ENCODE assay signal across 15 mouse cellular contexts in genomic region chr3:81933348-81933747, GRCm38 (mm10). TPM values are rescaled to one million over a fixed set of nuclear protein-coding genes. Genes with fewer than 3 reads are reported as not detected.
DNase-seq lines count a peak whose midpoint lies in the region; ATAC-seq and TF ChIP-seq lines count a peak whose summit lies in the region.
"Had no signal": no experiment of that assay in that cellular context is flagged by ENCODE, and none has a peak within 500 bp of the region (broad histone marks: within the 10 kb centered on the region; RNA-seq: fewer than 3 reads in every experiment).

No protein-coding gene starts in this region.

- TF ChIP-seq POLR2A in liver, adult 2 months (IDR thresholded peaks at IDR 0.05; ENCODE audit: extremely low read depth, insufficient read depth, low read length), result no peak
- TF ChIP-seq POLR2A in thymus, adult 2 months (IDR thresholded peaks at IDR 0.05; ENCODE audit: control insufficient read depth, extremely low read depth, insufficient read depth, low read length, poor library complexity), result no peak

- DNase-seq in heart, adult 8-10 months (ENCODE audit: low spot score), result no peak
- DNase-seq in liver, adult 2 months (ENCODE audit: extremely low read depth, low read depth, low spot score), result peak; percentile 49
- no peak for DNase-seq in liver
- peak; percentile 74 for DNase-seq in A20 (ENCODE audit: low read depth, low spot score)
- no peak for DNase-seq in liver, embryonic 14.5 days (ENCODE audit: low read depth in 3 of 3, low spot score in 3 of 3)
- no peak for DNase-seq in thymus, adult 2 months
- no peak for DNase-seq in midbrain, postnatal 0 days (ENCODE audit: low spot score)

- H3K27me3 ChIP-seq in heart, embryonic 13.5 days (replicated peaks), result no peaks in the 10 kb centered on the region
- no peaks in the 10 kb centered on the region for H3K27me3 ChIP-seq in liver, adult 2 months (ENCODE audit: control insufficient read depth, insufficient read depth, low read length)
- no peaks in the 10 kb centered on the region for H3K27me3 ChIP-seq in liver, embryonic 14.5 days (ENCODE audit: control insufficient read depth, insufficient read depth, low read length)
- no peaks in the 10 kb centered on the region for H3K27me3 ChIP-seq in thymus, adult 2 months (ENCODE audit: control insufficient read depth, insufficient read depth, low read length)
- no peaks in the 10 kb centered on the region for H3K27me3 ChIP-seq in midbrain, postnatal 0 days (ENCODE audit: insufficient read depth, low read length)

- peaks cover 24% of the 10 kb centered on the region for H3K4me1 ChIP-seq in heart, embryonic 13.5 days
- H3K4me1 ChIP-seq in liver, adult 2 months (ENCODE audit: control insufficient read depth, insufficient read depth, low read length), result peaks cover 7% of the 10 kb centered on the region
- H3K4me1 ChIP-seq in liver, embryonic 14.5 days (replicated peaks; ENCODE audit: control insufficient read depth in 2 of 2, insufficient read depth in 2 of 2, low read length in 1 of 2), result no peaks in the 10 kb centered on the region; a peak in 1 of 4 replicates
- H3K4me1 ChIP-seq in thymus, adult 2 months (replicated peaks; ENCODE audit: control insufficient read depth, insufficient read depth, low read length), result no peaks in the 10 kb centered on the region
- no peaks in the 10 kb centered on the region for H3K4me1 ChIP-seq in midbrain, postnatal 0 days (ENCODE audit: insufficient read depth, low read length)

- TF ChIP-seq CTCF in liver, adult 2 months (IDR thresholded peaks at IDR 0.05; ENCODE audit: low read depth, low read length), result no peak
- TF ChIP-seq CTCF in liver, embryonic 14.5 days (IDR thresholded peaks at IDR 0.05; ENCODE audit: low read depth), result no peak
- no peak for TF ChIP-seq CTCF in thymus, adult 2 months (IDR thresholded peaks at IDR 0.05; ENCODE audit: borderline replicate concordance, control insufficient read depth, extremely low read depth, insufficient read depth, low read length, poor library complexity)
- TF ChIP-seq CTCF in midbrain, postnatal 0 days (IDR thresholded peaks at IDR 0.05), result no peak

- peak overlapping the region; percentile 59 for H3K4me2 ChIP-seq in heart, embryonic 13.5 days
- peak overlapping the region; percentile 63; the same call in 1 of the 2 replicates for H3K4me2 ChIP-seq in liver, embryonic 14.5 days (ENCODE audit: low read depth)
- H3K4me2 ChIP-seq in midbrain, postnatal 0 days (ENCODE audit: low read depth, low read length, poor library complexity, severe bottlenecking), result no peak overlapping the region

- 72% methylated on average over 4 of the region's 4 CpGs for WGBS in heart, embryonic 13.5 days
- WGBS in liver, adult 2 months, result 36% methylated on average over 4 of the region's 4 CpGs
- WGBS in liver, embryonic 14.5 days (ENCODE audit: insufficient replicate concordance), result 65% methylated on average over 4 of the region's 4 CpGs
- 80% methylated on average over 4 of the region's 4 CpGs for WGBS in thymus, adult 2 months
- WGBS in midbrain, postnatal 0 days, result 84% methylated on average over 4 of the region's 4 CpGs

- no peak overlapping the region for H3K9ac ChIP-seq in heart, embryonic 13.5 days
- H3K9ac ChIP-seq in liver, adult 2 months (ENCODE audit: low read depth, low read length), result no peak overlapping the region
- no peak overlapping the region for H3K9ac ChIP-seq in liver, embryonic 14.5 days (replicated peaks)
- no peak overlapping the region for H3K9ac ChIP-seq in midbrain, postnatal 0 days (replicated peaks; ENCODE audit: low read length, poor library complexity, severe bottlenecking)

- H3K79me2 ChIP-seq in liver, adult 2 months (ENCODE audit: control insufficient read depth, insufficient read depth, low read length), result peaks cover 6% of the 10 kb centered on the region; the same call in 1 of the 2 replicates

- no peak for ATAC-seq in heart, embryonic 13.5 days (ENCODE audit: extremely low read depth, insufficient number of reproducible peaks, low FRiP score, low TSS enrichment)
- ATAC-seq in liver, embryonic 14.5 days (ENCODE audit: insufficient read depth), result no peak
- no peak for ATAC-seq in midbrain, postnatal 0 days (ENCODE audit: low FRiP score)

- TF ChIP-seq EP300 in liver, embryonic 14.5 days (IDR thresholded peaks at IDR 0.05; ENCODE audit: low read depth), result no peak

- peak overlapping the region; percentile 91 for H3K4me3 ChIP-seq in heart, embryonic 13.5 days
- H3K4me3 ChIP-seq in liver, adult 2 months (ENCODE audit: insufficient read depth, low read depth, low read length), result no peak overlapping the region
- H3K4me3 ChIP-seq in liver, embryonic 14.5 days (ENCODE audit: insufficient read depth in 1 of 2, low read depth in 2 of 2, low read length in 2 of 2), result no peak overlapping the region
- H3K4me3 ChIP-seq in thymus, adult 2 months (ENCODE audit: control insufficient read depth, insufficient read depth, low read length), result no peak overlapping the region
- H3K4me3 ChIP-seq in midbrain, postnatal 0 days (ENCODE audit: low read depth, low read length), result no peak overlapping the region

- no peak overlapping the region for H3K27ac ChIP-seq in heart, embryonic 13.5 days (replicated peaks)
- peak overlapping the region; percentile 58 for H3K27ac ChIP-seq in liver, adult 2 months (replicated peaks; ENCODE audit: insufficient read depth, low read depth, low read length)
- no peak overlapping the region for H3K27ac ChIP-seq in liver, embryonic 14.5 days
- H3K27ac ChIP-seq in thymus, adult 2 months (ENCODE audit: control insufficient read depth, insufficient read depth, low read length), result no peak overlapping the region
- no peak overlapping the region for H3K27ac ChIP-seq in midbrain, postnatal 0 days (ENCODE audit: low read depth, low read length)

- H3K9me3 ChIP-seq in heart, embryonic 13.5 days, result no peaks in the 10 kb centered on the region
- H3K9me3 ChIP-seq in liver, embryonic 14.5 days (ENCODE audit: control insufficient read depth, low read length), result no peaks in the 10 kb centered on the region
- no peaks in the 10 kb centered on the region for H3K9me3 ChIP-seq in midbrain, postnatal 0 days (ENCODE audit: low read length)

- H3K36me3 ChIP-seq in heart, embryonic 13.5 days, result no peaks in the 10 kb centered on the region
- no peaks in the 10 kb centered on the region for H3K36me3 ChIP-seq in liver, adult 2 months (ENCODE audit: control insufficient read depth, insufficient read depth, low read length)
- no peaks in the 10 kb centered on the region for H3K36me3 ChIP-seq in liver, embryonic 14.5 days (replicated peaks; ENCODE audit: control insufficient read depth, insufficient read depth, low read depth)
- H3K36me3 ChIP-seq in thymus, adult 2 months (ENCODE audit: control insufficient read depth, insufficient read depth, low read length), result no peaks in the 10 kb centered on the region
- no peaks in the 10 kb centered on the region for H3K36me3 ChIP-seq in midbrain, postnatal 0 days (ENCODE audit: insufficient read depth, low read length)

RNA-seq across cellular contexts. Expression of gene Ctso, which starts 0.9 kb away (rescaled TPM):
- polyA plus RNA-seq in heart, embryonic 13.5 days (2015; fragmentation: Nextera tagmentation; extraction: Ambion mirVana), result 15.8 and 18.2 TPM in 2 replicates
- 10 to 100 TPM in 1 of 4 experiments, 1 to 10 TPM in 3; 7.5 to 10.5 (median 8.9) TPM for total RNA-seq in heart, adult 8-10 months (2022)
- total RNA-seq in liver, adult 2 months (2014; rRNA removed), result 43.8 and 54.7 TPM in 2 replicates
- 14.3 and 15.3 TPM in 2 replicates for polyA plus RNA-seq in liver, adult 2 months (2012; rRNA removed)
- polyA plus RNA-seq in liver, embryonic 14.5 days (2012; rRNA removed), result 1.7 and 2.5 TPM in 2 replicates
- 4.7 and 5.1 TPM in 2 replicates for polyA plus RNA-seq in liver, embryonic 14.5 days (2014; fragmentation: Nextera tagmentation; extraction: Ambion mirVana)
- 7.4 and 8.1 TPM in 2 replicates for polyA plus RNA-seq in thymus, adult 2 months (2012; rRNA removed)
- 8.6 and 8.8 TPM in 2 replicates for total RNA-seq in midbrain, postnatal 0 days (2014; rRNA removed)
- 11.2 and 12.0 TPM in 2 replicates for polyA plus RNA-seq in midbrain, postnatal 0 days (2015; fragmentation: Nextera tagmentation; extraction: Ambion mirVana)

RNA-seq across cellular contexts. Expression of gene Tdo2, which starts 42.7 kb away (rescaled TPM):
- polyA plus RNA-seq in heart, embryonic 13.5 days (2015; fragmentation: Nextera tagmentation; extraction: Ambion mirVana), result 0.47 and 0.75 TPM in 2 replicates
- under 1 TPM in 1 of 4 experiments, not detected in 3; 0.11 TPM for total RNA-seq in heart, adult 8-10 months (2022)
- 2,393 and 2,551 TPM in 2 replicates for total RNA-seq in liver, adult 2 months (2014; rRNA removed)
- 931 and 1,118 TPM in 2 replicates for polyA plus RNA-seq in liver, adult 2 months (2012; rRNA removed)
- 0.02 TPM in 1 of 2 replicates, not detected in the other for polyA plus RNA-seq in liver, embryonic 14.5 days (2012; rRNA removed)
- polyA plus RNA-seq in liver, embryonic 14.5 days (2014; fragmentation: Nextera tagmentation; extraction: Ambion mirVana), result 0.17 and 0.18 TPM in 2 replicates
- polyA plus RNA-seq in thymus, adult 2 months (2012; rRNA removed), result 1.1 and 2.3 TPM in 2 replicates
- not detected in 2 replicates for total RNA-seq in midbrain, postnatal 0 days (2014; rRNA removed)
- 0.19 and 0.28 TPM in 2 replicates for polyA plus RNA-seq in midbrain, postnatal 0 days (2015; fragmentation: Nextera tagmentation; extraction: Ambion mirVana)
- total RNA-seq: megakaryocyte progenitor cell, adult 5-6 weeks had no signal

RNA-seq across cellular contexts. Expression of gene Asic5, which starts 48.7 kb away (rescaled TPM):
- not detected in 2 replicates for polyA plus RNA-seq in heart, embryonic 13.5 days (2015; fragmentation: Nextera tagmentation; extraction: Ambion mirVana)
- total RNA-seq in heart, adult 8-10 months (2022), result not detected
- 7.5 and 8.7 TPM in 2 replicates for total RNA-seq in liver, adult 2 months (2014; rRNA removed)
- 1.1 and 1.7 TPM in 2 replicates for polyA plus RNA-seq in liver, adult 2 months (2012; rRNA removed)
- polyA plus RNA-seq in liver, embryonic 14.5 days (2012; rRNA removed), result not detected in 2 replicates
- not detected in 2 replicates for polyA plus RNA-seq in liver, embryonic 14.5 days (2014; fragmentation: Nextera tagmentation; extraction: Ambion mirVana)
- polyA plus RNA-seq in thymus, adult 2 months (2012; rRNA removed), result 0.08 and 0.20 TPM in 2 replicates
- not detected in 2 replicates for total RNA-seq in midbrain, postnatal 0 days (2014; rRNA removed)
- polyA plus RNA-seq in midbrain, postnatal 0 days (2015; fragmentation: Nextera tagmentation; extraction: Ambion mirVana), result 0.09 TPM in 1 of 2 replicates, not detected in the other
- total RNA-seq: adrenal gland, adult 2 months; gastrocnemius, postnatal 4 days; layer of hippocampus, adult 18-20 months; left cerebral cortex, postnatal 36 days; megakaryocyte progenitor cell, adult 5-6 weeks had no signal
- polyA plus RNA-seq: adrenal gland, adult 2 months; CD4-positive, CD25-positive, alpha-beta regulatory T cell, adult 4 months; forebrain, embryonic 16.5 days had no signal

Comparison
In these comparisons a context has a peak if more than half of its experiments do, and no peak if none do; other contexts are left out.
1. DNase-seq: peak in liver, adult 2 months (single experiment) and A20 (single experiment); none in heart, adult 8-10 months (single experiment), liver (single experiment), liver, embryonic 14.5 days (0 of 3), thymus, adult 2 months (single experiment) and midbrain, postnatal 0 days (single experiment).
2. RNA of gene Tdo2, which starts 42.7 kb away (polyA plus RNA-seq): 931 to 1,118 TPM in liver, adult 2 months; 1.1 to 2.3 TPM in thymus, adult 2 months, 0.47 to 0.75 TPM in heart, embryonic 13.5 days, 0.19 to 0.28 TPM in midbrain, postnatal 0 days and 0.02 to 0.18 TPM in liver, embryonic 14.5 days; every median in the first group is over 100 times any median in the second.